Mouse (Mus musculus): ENCODE data around the gene Fam53b. TPM values are rescaled to one million over a fixed set of nuclear protein-coding genes. Genes with fewer than 3 reads are reported as not detected.

Gene Fam53b
- polyA plus RNA-seq, 1 experiment from 2014 or later = 37.7 TPM

Other genes with a start within 250 kb of the Fam53b start
- 109 and 111 TPM in 2 replicates for gene Oat, start 237.5 kb downstream of the Fam53b start, polyA plus RNA-seq (2015; fragmentation: Nextera tagmentation; extraction: Ambion mirVana)
- gene Nkx1-2, start 214.2 kb downstream of the Fam53b start, polyA plus RNA-seq (2015; fragmentation: Nextera tagmentation; extraction: Ambion mirVana) = 0.05 TPM in 1 of 2 replicates, not detected in the other
- 7.5 and 8.8 TPM in 2 replicates for gene Lhpp, start 203.2 kb downstream of the Fam53b start, polyA plus RNA-seq (2015; fragmentation: Nextera tagmentation; extraction: Ambion mirVana)
- gene Eef1akmt2, start 38.8 kb upstream of the Fam53b start, polyA plus RNA-seq (2015; fragmentation: Nextera tagmentation; extraction: Ambion mirVana) = 74.9 and 77.4 TPM in 2 replicates
- 29.7 and 34.6 TPM in 2 replicates for gene Abraxas2, start 45.3 kb upstream of the Fam53b start, polyA plus RNA-seq (2015; fragmentation: Nextera tagmentation; extraction: Ambion mirVana)
- gene Zranb1, start 117.3 kb upstream of the Fam53b start, polyA plus RNA-seq (2015; fragmentation: Nextera tagmentation; extraction: Ambion mirVana) = 9.7 and 12.7 TPM in 2 replicates

All from thymus, postnatal 0 days (tissue).